Mouse (Mus musculus) cortical plate, adult 2 months (tissue): ENCODE measurements around the gene Necap2.

ENCODE experiments used
- CTCF ChIP-seq: fragments of 200-500 bp; IDR thresholded peaks from 2 replicates; pipeline ENCODE4 v1.5.1; 2011; ENCODE audit warnings: mild to moderate bottlenecking, control low read depth, low read length; ENCODE audit not compliant: insufficient read depth; ENCODE audit errors: extremely low read depth
- POLR2A ChIP-seq: fragments of 200-500 bp; IDR thresholded peaks from 2 replicates; pipeline ENCODE4 v1.6.1; 2011; ENCODE audit warnings: mild to moderate bottlenecking, low read length, control low read depth; ENCODE audit not compliant: insufficient read depth; ENCODE audit errors: extremely low read depth

- TF ChIP-seq POLR2A (no peak), CTCF (no peak)
Measured at GRCm38 (mm10) chr4:141068655-141069054, 9.5 kb downstream of the Necap2 start.
